Mouse (Mus musculus) limb, embryonic 15.5 days (tissue): ENCODE data around the gene Polr3e. TPM values are rescaled to one million over a fixed set of nuclear protein-coding genes. Genes with fewer than 3 reads are reported as not detected.

Experiments
- ATAC-seq: fragments of 200-750 bp; cut with Nextera tagmentation; 2 replicates; pipeline ENCODE4 v1.8.0; 2017; ENCODE audit warnings: low read depth, moderate TSS enrichment; ENCODE audit not compliant: insufficient number of reproducible peaks, low FRiP score, low TSS enrichment
- H3K27ac ChIP-seq: fragments of 300-500 bp; sonication (generic); 2 replicates; pipeline ENCODE4 v1.5.1; 2015; ENCODE audit warnings: moderate library complexity, mild to moderate bottlenecking, inconsistent platforms
- H3K27me3 ChIP-seq: fragments of 300-500 bp; sonication (generic); 2 replicates; pipeline ENCODE4 v1.6.1; 2015; ENCODE audit warnings: inconsistent platforms
- H3K36me3 ChIP-seq: fragments of 300-500 bp; sonication (generic); 2 replicates; pipeline ENCODE4 v1.6.1; 2015; ENCODE audit warnings: inconsistent platforms
- H3K4me1 ChIP-seq: fragments of 300-500 bp; sonication (generic); 2 replicates; pipeline ENCODE4 v1.6.1; 2015; ENCODE audit warnings: inconsistent platforms
- H3K4me2 ChIP-seq: fragments of 300-500 bp; sonication (generic); 2 replicates; pipeline ENCODE4 v1.6.1; 2015; ENCODE audit warnings: mild to moderate bottlenecking, inconsistent platforms
- H3K4me3 ChIP-seq: fragments of 300-500 bp; sonication (generic); 2 replicates; pipeline ENCODE4 v1.5.1; 2015; ENCODE audit warnings: mild to moderate bottlenecking, inconsistent platforms
- H3K9ac ChIP-seq: fragments of 300-500 bp; sonication (generic); 2 replicates; pipeline ENCODE4 v1.6.1; 2015; ENCODE audit warnings: inconsistent platforms
- H3K9me3 ChIP-seq: fragments of 300-500 bp; sonication (generic); 2 replicates; pipeline ENCODE4 v1.6.1; 2016; ENCODE audit warnings: inconsistent platforms
- WGBS: fragments of 180-500 bp; shearing (Covaris S2); methylation state at CpG from one replicate; pipeline ENCODE4 v1.1.7; 2015; 5-methylcytosine and 5-hydroxymethylcytosine counted together
- polyA plus RNA-seq: library from polyadenylated mRNA; unstranded; fragments of >200 nt; fragmentation: Nextera tagmentation; extraction: Ambion mirVana; gene quantifications from 2 replicates; pipeline ENCODE4 v1.2.1, GENCODE M21; 2015

Gene Polr3e
- polyA plus RNA-seq, 1 experiment from 2014 or later = 38.4 TPM

- no peak for ATAC-seq
- peaks cover 9% of the 10 kb centered on the region; the same call in 1 of the 2 replicates for H3K4me1 ChIP-seq
- no peak overlapping the region for H3K27ac ChIP-seq
- H3K9me3 ChIP-seq = no peaks in the 10 kb centered on the region
- H3K4me2 ChIP-seq = no peak overlapping the region
- H3K36me3 ChIP-seq = no peaks in the 10 kb centered on the region
- H3K9ac ChIP-seq = no peak overlapping the region
- no peak overlapping the region for H3K4me3 ChIP-seq
- WGBS = 34% methylated on average over 11 of the region's 11 CpGs
- no peaks in the 10 kb centered on the region for H3K27me3 ChIP-seq
Measured at GRCm38 (mm10) chr7:120916262-120916875, 1.2 kb upstream of the Polr3e start.

DNA sequence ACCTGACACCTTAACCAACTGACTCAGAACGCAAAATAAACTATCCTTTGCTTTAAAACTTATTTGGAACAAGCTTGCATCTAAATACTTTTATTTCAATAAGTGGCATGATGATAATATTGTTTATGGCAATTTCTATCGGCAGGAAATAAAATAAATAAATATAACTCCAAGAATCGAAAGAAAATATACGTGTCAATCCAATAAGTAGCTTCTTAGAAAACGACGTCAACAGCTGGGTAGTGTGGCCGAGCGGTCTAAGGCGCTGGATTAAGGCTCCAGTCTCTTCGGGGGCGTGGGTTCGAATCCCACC is 309 bp upstream of the Polr3e start:
- ATAC-seq = peak; percentile 89; the same call in 1 of the 2 replicates
- Histone ChIP-seq H3K9ac (no peak overlapping the region), H3K36me3 (no peaks in the 10 kb centered on the region), H3K27me3 (no peaks in the 10 kb centered on the region), H3K4me1 (peaks cover 9% of the 10 kb centered on the region; the same call in 1 of the 2 replicates), H3K9me3 (no peaks in the 10 kb centered on the region), H3K4me3 (peak overlapping the region; percentile 95), H3K4me2 (peak overlapping the region; percentile 63; the same call in 1 of the 2 replicates), H3K27ac (no peak overlapping the region)
- 7% methylated on average over 12 of the region's 12 CpGs for WGBS

- Histone ChIP-seq H3K9ac (peak overlapping the region; percentile 88), H3K9me3 (no peaks in the 10 kb centered on the region), H3K4me2 (peak overlapping the region; percentile 63), H3K27ac (peak overlapping the region; percentile 84), H3K4me1 (peaks cover 9% of the 10 kb centered on the region; the same call in 1 of the 2 replicates), H3K4me3 (peak overlapping the region; percentile 95), H3K27me3 (no peaks in the 10 kb centered on the region), H3K36me3 (peaks cover 7% of the 10 kb centered on the region; the same call in 1 of the 2 replicates)
- 5% methylated on average over 10 of the region's 10 CpGs for WGBS
- peak; percentile 59; the same call in 1 of the 2 replicates for ATAC-seq
Measured at GRCm38 (mm10) chr7:120918526-120918962, 1.0 kb downstream of the Polr3e start.

DNA sequence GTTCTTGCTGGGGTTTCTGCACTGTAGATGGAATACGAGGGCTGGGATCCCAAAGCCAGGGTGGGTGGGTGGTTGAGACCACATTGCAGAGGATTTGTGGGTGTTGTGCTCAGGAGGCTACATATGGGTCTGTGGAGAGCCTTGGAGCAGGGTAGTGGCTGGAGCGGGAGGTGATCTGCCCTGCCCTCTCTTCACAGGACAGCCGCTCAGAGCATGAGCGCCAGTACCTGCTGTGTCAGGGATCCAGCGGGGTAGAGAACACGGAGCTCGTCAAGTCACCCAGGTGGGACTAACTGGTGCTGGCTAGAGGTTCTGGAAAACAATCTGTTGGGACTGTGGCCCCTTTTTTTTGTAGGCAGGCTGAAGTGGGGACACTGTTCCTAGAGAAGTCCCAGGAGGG is 15.6 kb downstream of the Polr3e start:
- peaks cover 90% of the 10 kb centered on the region for H3K36me3 ChIP-seq
- no peak overlapping the region for H3K4me2 ChIP-seq
- no peaks in the 10 kb centered on the region for H3K27me3 ChIP-seq
- no peak for ATAC-seq
- no peak overlapping the region for H3K4me3 ChIP-seq
- no peaks in the 10 kb centered on the region for H3K4me1 ChIP-seq
- H3K9me3 ChIP-seq = no peaks in the 10 kb centered on the region
- WGBS = 90% methylated on average over 7 of the region's 7 CpGs
- H3K9ac ChIP-seq = no peak overlapping the region
- no peak overlapping the region for H3K27ac ChIP-seq

GRCm38 (mm10) chr7:120933680-120934195 is 16.2 kb downstream of the Polr3e start:
- ATAC-seq = no peak
- Histone ChIP-seq H3K9ac (no peak overlapping the region), H3K27me3 (no peaks in the 10 kb centered on the region), H3K4me2 (no peak overlapping the region), H3K27ac (no peak overlapping the region), H3K9me3 (no peaks in the 10 kb centered on the region), H3K36me3 (peaks cover 90% of the 10 kb centered on the region), H3K4me1 (no peaks in the 10 kb centered on the region), H3K4me3 (no peak overlapping the region)
- 88% methylated on average over 4 of the region's 5 CpGs for WGBS

GRCm38 (mm10) chr7:120934716-120935115 is 17.2 kb downstream of the Polr3e start:
- Histone ChIP-seq H3K9me3 (no peaks in the 10 kb centered on the region), H3K36me3 (peaks cover 91% of the 10 kb centered on the region), H3K27ac (no peak overlapping the region), H3K4me3 (no peak overlapping the region), H3K4me2 (no peak overlapping the region), H3K4me1 (no peaks in the 10 kb centered on the region), H3K9ac (no peak overlapping the region), H3K27me3 (no peaks in the 10 kb centered on the region)
- no peak for ATAC-seq
- 34% methylated on average over 5 of the region's 5 CpGs for WGBS

DNA sequence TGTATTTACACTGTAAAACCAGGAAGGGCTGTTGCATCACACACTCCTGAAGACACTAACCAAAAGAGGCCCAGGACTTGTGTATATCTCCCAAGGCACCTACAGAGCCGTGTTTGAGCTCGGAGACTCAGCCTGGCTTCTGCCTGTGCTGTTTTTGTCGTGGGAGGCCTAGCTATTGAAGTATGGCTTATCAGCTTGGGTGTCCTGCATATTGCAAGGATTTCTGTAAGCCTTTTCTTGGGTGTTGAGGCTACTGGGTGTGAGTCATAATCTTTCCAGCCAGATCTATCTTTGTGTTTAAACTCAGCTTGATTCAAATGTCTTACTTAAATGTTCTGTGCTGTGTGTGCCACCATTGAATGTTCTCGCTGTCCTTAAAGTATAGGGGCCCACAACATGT is 19.0 kb downstream of the Polr3e start:
- Histone ChIP-seq H3K4me2 (no peak overlapping the region), H3K4me3 (no peak overlapping the region), H3K9ac (no peak overlapping the region), H3K36me3 (peaks cover 91% of the 10 kb centered on the region), H3K4me1 (no peaks in the 10 kb centered on the region), H3K9me3 (no peaks in the 10 kb centered on the region), H3K27me3 (no peaks in the 10 kb centered on the region), H3K27ac (no peak overlapping the region)
- WGBS = 86% methylated on average over 4 of the region's 4 CpGs
- ATAC-seq = no peak

DNA sequence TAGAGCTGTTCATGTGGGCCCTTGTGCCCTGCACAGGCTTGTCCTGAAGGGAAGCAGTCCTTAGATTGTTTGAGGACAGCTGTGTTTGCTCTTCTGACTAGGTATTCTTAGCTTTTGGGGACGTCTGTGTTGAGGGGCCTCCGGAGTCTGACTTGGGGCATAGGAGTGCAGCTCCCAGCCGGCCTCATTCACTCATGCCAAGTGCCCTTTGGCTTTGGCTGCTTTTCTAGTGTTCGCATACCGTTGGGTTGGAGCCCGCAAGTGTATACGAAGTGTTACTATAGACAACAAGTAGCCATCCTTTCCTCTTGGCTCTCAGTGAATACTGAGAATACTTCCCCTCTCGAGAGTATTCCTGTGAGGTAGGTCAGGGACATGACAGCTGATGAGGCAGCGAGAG is 20.7 kb downstream of the Polr3e start:
- Histone ChIP-seq H3K9me3 (no peaks in the 10 kb centered on the region), H3K36me3 (peaks cover 89% of the 10 kb centered on the region), H3K4me3 (no peak overlapping the region), H3K4me2 (no peak overlapping the region), H3K4me1 (0 out of 2 replicates have a peak, but pooled peaks cover 4% of the 10 kb centered on the region), H3K9ac (no peak overlapping the region), H3K27me3 (no peaks in the 10 kb centered on the region), H3K27ac (no peak overlapping the region)
- no peak for ATAC-seq
- 91% methylated on average over 9 of the region's 9 CpGs for WGBS

DNA sequence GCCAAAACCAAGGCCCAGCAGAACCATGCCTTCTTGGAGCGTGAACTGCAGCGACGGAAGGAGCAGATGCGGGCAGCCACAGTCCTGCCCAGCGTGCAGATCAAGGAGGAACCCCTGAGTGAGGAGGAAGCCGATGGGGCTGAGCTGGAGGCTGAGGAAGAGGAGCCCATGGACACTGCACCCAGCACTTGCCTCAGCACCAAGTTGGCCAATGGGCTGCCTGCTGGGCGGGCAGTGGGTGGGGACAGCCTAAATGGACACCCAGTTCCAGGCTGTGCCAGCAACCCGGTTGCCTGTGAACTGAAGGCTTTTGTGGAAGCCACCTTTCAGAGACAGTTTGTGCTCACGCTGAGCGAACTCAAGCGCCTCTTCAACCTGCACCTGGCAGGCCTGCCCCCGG is 22.8 kb downstream of the Polr3e start:
- Histone ChIP-seq H3K4me3 (no peak overlapping the region), H3K27ac (no peak overlapping the region), H3K4me2 (no peak overlapping the region), H3K4me1 (0 out of 2 replicates have a peak, but pooled peaks cover 4% of the 10 kb centered on the region), H3K36me3 (peaks cover 88% of the 10 kb centered on the region), H3K27me3 (no peaks in the 10 kb centered on the region), H3K9me3 (no peaks in the 10 kb centered on the region), H3K9ac (no peak overlapping the region)
- 87% methylated on average over 12 of the region's 12 CpGs for WGBS
- ATAC-seq = no peak; the same call in 1 of the 2 replicates

DNA sequence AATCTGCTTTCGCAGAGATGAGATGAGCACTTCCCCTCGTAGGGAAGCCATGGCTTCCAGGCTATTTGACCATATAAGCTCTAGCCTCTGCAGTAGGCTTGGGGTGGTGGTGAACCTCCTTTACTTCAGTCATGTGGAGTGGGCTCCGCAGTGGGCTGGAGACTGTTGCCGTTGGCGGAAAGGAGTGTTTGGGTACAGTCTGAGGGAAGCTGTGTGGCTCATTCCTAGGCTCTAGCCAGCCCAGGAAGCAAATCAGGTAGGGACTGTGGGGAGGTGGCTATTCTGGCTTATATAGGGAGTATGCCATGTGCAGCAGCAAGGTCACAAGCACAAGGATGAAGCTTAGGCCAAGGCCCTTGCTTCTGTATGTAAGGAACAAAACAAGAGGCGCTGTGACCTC is 23.7 kb downstream of the Polr3e start:
- Histone ChIP-seq H3K27me3 (no peaks in the 10 kb centered on the region), H3K4me2 (no peak overlapping the region), H3K9me3 (no peaks in the 10 kb centered on the region), H3K36me3 (peaks cover 84% of the 10 kb centered on the region), H3K4me3 (no peak overlapping the region), H3K4me1 (0 out of 2 replicates have a peak, but pooled peaks cover 4% of the 10 kb centered on the region), H3K9ac (no peak overlapping the region), H3K27ac (no peak overlapping the region)
- ATAC-seq = no peak
- WGBS = 95% methylated on average over 6 of the region's 6 CpGs

- Histone ChIP-seq H3K4me1 (0 out of 2 replicates have a peak, but pooled peaks cover 4% of the 10 kb centered on the region), H3K36me3 (peaks cover 73% of the 10 kb centered on the region), H3K27ac (no peak overlapping the region), H3K4me2 (no peak overlapping the region), H3K27me3 (no peaks in the 10 kb centered on the region), H3K9me3 (no peaks in the 10 kb centered on the region), H3K9ac (0 out of 2 replicates have a peak overlapping the region, but pooled peaks have one; percentile 10), H3K4me3 (no peak overlapping the region)
- 56% methylated on average over 1 of the region's 1 CpGs for WGBS
- ATAC-seq = no peak
Measured at GRCm38 (mm10) chr7:120942506-120942905, 25.0 kb downstream of the Polr3e start.

GRCm38 (mm10) chr7:120943936-120944509 is 26.5 kb downstream of the Polr3e start:
- 70% methylated on average over 7 of the region's 8 CpGs for WGBS
- no peaks in the 10 kb centered on the region for H3K27me3 ChIP-seq
- H3K27ac ChIP-seq = no peak overlapping the region
- no peak overlapping the region for H3K9ac ChIP-seq
- H3K4me2 ChIP-seq = no peak overlapping the region
- H3K4me3 ChIP-seq = no peak overlapping the region
- H3K4me1 ChIP-seq = 0 out of 2 replicates have a peak, but pooled peaks cover 4% of the 10 kb centered on the region
- ATAC-seq = no peak
- peaks cover 70% of the 10 kb centered on the region for H3K36me3 ChIP-seq
- no peaks in the 10 kb centered on the region for H3K9me3 ChIP-seq
